Mouse (Mus musculus): Measurements from ENCODE around the gene Pip5k1b.

The Pip5k1b gene

GRCm38 (mm10) chr19:24426759-24427181 lies 128.9 kb downstream of the Pip5k1b start:
- DNase-seq (ENCODE audit: extremely low read depth, low read depth), result no peak

GRCm38 (mm10) chr19:24418030-24418429 lies 137.6 kb downstream of the Pip5k1b start:
- DNase-seq (ENCODE audit: extremely low read depth, low read depth), result no peak

- no peak for DNase-seq (ENCODE audit: extremely low read depth, low read depth)
These were observed 138.0 kb downstream of the Pip5k1b start for GRCm38 (mm10) chr19:24417659-24418004.

DNA sequence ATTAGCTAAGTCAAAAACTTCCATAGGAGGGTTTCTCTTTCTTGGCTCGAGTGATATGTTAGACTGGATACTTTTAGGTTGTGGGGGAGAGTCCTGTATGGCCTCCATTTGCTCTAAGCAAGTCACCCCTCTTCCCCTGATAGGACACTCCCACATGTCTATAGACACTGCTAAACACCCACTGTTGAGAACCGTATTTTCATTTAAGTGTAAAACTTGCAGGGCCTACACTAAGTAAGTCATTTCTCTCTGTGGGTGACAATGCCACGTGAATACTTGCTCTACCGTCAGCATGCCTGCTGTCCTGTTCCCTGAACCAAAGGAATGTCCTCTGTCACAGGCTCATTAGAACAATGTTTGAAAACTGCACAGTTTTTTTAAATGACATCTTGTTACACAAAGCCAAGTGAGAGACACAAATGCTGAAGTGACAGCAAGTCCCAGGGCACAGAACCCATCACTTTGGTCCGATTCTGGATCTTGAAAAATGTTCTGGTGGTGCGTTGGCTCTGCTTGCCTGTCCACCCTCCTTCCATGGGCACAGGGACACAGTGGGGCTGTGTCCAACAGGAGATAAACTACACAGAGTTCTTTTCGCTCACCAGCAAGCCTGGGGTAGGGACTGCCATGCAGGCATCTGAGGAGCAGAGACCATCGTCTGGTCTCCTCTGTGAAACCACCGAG lies 138.6 kb downstream of the Pip5k1b start:
- no peak for DNase-seq (ENCODE audit: extremely low read depth, low read depth)

GRCm38 (mm10) chr19:24415778-24416621 lies 139.7 kb downstream of the Pip5k1b start:
- DNase-seq (ENCODE audit: extremely low read depth, low read depth), result no peak

GRCm38 (mm10) chr19:24408863-24409564 lies 146.7 kb downstream of the Pip5k1b start:
- no peak for DNase-seq (ENCODE audit: extremely low read depth, low read depth)

- no peak for DNase-seq (ENCODE audit: extremely low read depth, low read depth)
These were observed 151.0 kb downstream of the Pip5k1b start for GRCm38 (mm10) chr19:24404716-24405115.

- no peak for DNase-seq (ENCODE audit: extremely low read depth, low read depth)
These were observed 152.4 kb downstream of the Pip5k1b start for GRCm38 (mm10) chr19:24403245-24403644.

DNA sequence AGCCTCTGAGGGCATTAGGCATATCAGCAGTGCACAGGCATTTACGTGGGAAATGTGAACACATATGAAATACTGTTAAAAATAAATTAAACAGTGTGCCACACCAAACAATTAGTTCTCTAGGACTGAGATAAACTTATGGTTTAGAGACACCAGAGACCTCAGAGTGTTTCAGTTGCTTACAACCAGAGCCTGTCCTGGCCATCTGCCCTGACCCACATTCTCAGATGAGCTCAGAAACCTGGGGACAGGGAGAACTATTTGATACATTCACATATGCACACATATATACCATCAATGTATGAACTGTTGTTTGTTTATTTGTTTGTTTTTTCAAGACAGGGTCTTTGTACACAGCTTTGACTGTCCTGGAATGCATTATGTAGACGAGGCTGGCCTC lies 161.8 kb downstream of the Pip5k1b start:
- DNase-seq (ENCODE audit: extremely low read depth, low read depth), result no peak

DNA sequence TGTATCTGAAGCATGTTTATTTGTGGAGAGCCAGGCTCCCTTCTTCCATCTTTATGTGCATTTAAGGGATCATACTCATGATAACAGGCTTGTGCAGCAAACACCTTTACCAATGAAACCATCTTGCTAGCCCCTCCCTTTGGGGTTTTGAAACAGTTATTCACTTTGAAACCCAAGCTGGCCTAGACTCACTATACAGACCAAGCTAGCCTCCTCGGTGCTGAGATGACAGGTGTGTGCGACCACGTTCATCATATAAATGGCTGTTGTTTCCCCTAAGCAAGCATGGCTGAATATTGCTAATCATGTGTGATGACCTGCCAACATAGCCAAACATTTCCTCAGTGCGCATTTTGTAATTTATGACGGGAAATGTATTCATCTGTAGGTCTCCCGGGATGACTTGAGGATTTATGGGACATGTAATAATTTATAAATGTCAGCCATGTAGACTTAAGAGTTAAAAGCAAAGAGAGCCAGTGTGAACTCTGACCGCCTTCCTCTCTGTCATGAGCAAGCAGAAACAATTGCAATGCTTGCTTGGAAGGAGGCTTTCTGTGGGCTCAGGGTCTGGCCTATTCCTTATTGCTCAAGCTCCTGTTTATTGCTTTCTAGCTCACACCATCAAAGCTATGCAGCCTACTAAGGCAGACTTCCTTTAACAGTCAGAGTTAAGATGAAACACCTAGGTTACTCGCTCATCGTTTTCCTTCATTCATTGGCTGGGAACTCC lies 164.0 kb downstream of the Pip5k1b start:
- DNase-seq (ENCODE audit: extremely low read depth, low read depth), result no peak

DNA sequence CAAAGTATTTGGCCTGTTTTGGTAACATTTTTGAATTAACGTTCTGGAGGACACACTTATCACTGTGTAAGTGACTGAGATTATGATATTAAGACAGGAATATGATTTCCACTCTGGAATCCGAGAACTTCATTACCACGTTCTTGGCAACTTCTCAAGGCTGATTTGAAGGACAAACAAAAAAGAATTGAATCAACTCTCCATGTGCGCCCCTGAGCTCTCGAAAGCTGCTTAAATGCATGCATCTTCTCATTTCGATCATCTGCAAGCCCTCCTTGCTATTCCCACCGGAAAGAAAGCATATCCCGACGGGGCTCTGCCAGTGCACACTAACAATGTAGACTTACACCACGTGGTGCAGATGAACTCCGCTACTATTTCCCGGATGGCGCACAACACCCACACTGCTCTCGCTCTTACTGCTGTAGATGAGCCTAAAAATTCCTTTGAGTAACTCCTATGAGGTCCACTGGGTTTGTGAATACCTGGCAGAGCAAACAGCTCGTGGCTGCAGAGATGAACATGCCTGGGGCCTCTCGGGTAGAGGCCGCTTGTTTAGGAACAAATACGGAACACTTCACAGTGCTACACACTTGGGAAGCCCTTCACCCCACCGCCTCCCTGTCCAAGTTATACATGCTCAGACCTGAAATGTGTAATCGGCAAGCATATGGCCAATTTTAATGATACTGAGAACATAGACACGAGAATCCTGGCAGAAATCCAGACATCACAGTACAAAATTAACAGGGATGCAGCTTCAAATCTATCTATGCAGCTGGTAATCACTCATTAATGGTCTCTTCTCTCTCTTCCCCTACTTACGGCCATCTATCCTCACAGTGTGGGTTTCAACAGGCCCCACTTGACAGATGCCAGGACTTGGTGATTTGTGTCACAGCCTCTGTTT lies 168.5 kb downstream of the Pip5k1b start:
- DNase-seq (ENCODE audit: extremely low read depth, low read depth), result no peak

DNA sequence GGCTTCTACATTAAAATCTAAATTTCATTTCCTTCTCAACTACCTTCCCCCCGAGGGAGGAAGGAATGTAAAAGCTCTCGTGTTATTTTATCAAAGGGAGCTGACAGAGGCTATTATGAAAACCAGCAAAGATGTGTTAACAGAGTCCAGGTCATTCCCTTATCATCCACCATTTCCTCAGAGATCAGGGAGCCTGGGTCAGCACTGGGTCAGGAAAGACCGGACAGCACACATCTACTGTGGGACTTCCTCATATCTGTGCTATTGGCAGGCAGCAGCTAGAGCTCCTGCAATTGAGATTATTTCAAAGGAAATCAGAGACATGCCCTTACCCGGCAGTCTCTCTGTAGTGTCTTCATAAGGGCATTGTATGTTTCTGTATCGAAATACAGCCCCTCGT lies 177.2 kb downstream of the Pip5k1b start:
- DNase-seq (ENCODE audit: extremely low read depth, low read depth), result no peak

DNA sequence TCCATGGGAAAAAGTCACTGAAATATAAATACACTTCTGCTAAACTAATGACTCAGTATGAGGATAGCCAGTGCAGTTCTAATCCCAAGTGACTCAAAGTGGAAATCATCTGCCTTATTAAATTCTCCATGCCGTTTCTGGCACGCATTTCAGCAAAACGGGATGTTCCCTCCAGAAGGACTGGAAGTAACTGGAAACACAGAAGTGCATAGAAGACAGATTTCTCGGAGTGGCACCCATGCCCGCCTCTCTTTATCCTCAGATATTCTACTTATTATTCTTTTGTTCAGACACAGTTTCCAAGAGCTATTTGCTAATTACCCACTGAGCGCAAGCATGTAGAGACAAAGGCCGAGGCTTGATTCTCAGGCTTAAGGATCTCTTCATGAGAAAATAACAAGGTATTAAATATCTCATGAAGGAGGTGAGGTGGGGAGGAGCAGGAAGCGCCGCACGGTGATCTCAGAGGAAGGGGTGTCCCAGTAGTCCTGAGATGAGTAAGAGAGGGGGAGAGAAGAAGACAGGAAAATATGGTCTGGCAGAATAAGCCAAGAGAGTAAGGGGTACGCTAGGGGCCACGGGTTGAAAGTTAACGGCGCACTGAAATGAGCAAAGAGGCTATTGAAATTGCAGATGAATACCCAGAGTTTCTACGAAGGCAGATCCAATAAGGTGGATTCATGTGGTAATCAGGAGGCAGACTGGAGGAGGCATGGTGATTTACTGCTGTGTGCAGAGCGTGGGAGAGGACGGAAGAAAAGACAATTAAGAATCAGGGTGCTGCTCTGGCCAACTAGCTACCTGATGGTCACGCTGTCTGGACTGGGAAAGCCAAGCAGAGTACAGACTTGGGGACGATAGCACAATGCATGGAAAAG lies 183.7 kb downstream of the Pip5k1b start:
- no peak for DNase-seq (ENCODE audit: extremely low read depth, low read depth)

DNA sequence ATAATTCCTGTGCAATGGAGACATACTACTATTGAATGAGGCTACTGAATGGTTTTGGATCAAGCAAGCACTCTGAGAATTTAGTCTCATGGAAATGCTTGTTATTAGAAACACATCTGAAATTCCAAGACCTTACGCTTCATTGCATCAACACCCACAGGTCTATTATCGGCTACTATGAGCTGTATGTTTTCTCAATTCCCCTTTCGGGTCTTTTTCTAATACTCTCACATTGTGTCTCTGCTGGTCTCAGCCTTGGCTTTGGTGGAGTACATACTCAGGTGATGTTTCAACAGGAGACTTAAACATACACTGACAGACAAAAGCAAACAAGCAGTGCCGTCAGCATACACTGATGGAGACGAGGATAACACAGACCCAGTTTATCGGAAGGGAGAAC lies 187.3 kb downstream of the Pip5k1b start:
- no peak for DNase-seq (ENCODE audit: extremely low read depth, low read depth)

DNA sequence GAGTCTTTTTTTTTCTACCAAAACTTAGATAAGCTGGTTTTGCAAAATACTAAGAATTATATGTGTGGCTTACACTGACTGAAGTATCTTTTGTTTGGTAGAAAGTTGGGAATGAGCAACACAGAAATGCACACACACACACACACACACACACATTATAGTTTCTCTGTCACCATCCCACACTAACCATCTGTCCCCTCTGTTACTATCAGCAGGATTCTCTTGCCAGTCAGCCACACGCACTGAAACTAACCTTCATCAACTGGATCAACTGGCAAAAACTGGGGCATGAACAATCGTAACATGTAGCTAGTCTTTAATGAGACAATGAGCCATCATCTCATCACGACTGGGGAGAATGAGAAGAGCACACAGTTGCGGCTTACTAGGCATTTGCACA lies 187.9 kb downstream of the Pip5k1b start:
- no peak for DNase-seq (ENCODE audit: extremely low read depth, low read depth)

DNA sequence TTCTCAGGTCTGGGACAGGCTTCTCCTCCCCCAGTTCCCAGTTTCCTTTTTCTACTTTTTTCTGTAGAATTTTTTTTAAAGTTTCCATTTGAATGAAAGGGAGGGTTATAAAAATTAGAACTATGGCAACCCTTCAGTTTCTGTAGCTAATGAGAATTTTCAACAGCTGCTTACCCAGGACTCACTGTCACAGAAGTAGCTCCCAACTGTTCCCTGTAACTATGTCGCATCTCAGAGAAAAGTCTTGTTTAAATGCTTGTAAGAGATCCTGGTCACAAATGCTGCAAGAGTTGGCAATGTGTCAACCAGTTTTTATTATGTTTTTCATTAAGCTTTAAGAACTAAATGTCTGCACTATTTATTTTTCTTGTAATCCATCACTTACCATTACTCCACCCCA lies 188.9 kb downstream of the Pip5k1b start:
- DNase-seq (ENCODE audit: extremely low read depth, low read depth), result no peak

DNA sequence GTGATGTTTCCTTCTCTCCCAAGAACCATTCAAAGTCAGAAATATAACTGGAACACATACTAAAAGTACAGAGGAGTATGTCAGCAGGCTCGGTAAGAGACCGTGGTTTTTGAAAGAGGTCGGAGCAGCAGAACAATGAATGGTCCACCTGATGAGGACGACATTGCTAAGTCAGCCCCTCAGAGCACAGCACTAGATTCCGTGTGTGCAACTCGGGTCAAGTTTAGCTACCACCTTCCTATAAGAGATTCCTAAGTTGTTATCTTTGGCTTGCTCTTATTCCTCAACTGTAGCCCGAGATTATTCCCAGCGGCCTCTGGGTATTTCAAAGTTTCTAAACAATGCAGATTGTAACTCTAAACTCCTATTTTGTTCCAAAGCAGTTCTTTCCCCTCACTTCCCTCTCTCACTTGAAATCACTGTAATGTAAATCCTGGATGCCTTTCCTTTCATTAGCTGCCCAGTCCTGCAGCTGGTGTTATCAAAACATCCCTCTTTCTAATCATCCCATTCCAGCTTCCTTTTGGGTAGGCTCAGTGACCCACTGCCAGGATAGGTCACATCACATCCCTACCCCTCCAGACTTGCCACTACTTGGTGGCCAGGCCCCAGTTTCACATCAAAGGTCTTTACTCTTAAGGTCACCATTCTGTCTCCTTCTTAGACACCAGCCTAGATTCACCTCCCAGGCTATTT lies 192.9 kb downstream of the Pip5k1b start:
- no peak for DNase-seq (ENCODE audit: extremely low read depth, low read depth)

- DNase-seq (ENCODE audit: extremely low read depth, low read depth), result no peak
These were observed 196.4 kb downstream of the Pip5k1b start for GRCm38 (mm10) chr19:24359270-24359669.

Data from MEL-GATA-1-ER (cell line).